Mouse (Mus musculus): ENCODE data around the gene Pigs. TPM values are rescaled to one million over a fixed set of nuclear protein-coding genes. Genes with fewer than 3 reads are reported as not detected.
A peak's percentile ranks its signal among the peaks of the same experiment; 100 is the strongest.

Gene Pigs
- total and polyA plus RNA-seq, 3 experiments: 26.3 to 65.4 (median 53.1) TPM

GRCm38 (mm10) chr11:78346326-78347069, 18.3 kb downstream of the Pigs start:
- Histone ChIP-seq H3K27ac (ENCODE audit: insufficient read depth, low read depth) (peak overlapping the region; percentile 42), H3K9ac (ENCODE audit: insufficient read depth, low read depth) (peak overlapping the region; percentile 91), H3K9me3 (replicated peaks; ENCODE audit: low read length) (no peaks in the 10 kb centered on the region), H3K4me3 (replicated peaks in 1 of 3; ENCODE audit: low read depth in 2 of 3, low read length in 2 of 3, poor library complexity in 1 of 3) (peak overlapping the region; percentile 38 to 75 (median 73)), H3K4me2 (ENCODE audit: insufficient read depth, low read depth, poor library complexity, severe bottlenecking) (peak overlapping the region; percentile 77), H3K4me1 (ENCODE audit: control insufficient read depth in 1 of 2, insufficient read depth in 2 of 2) (peaks cover 35 to 70% of the 10 kb centered on the region in 2 experiments), H3K27me3 (replicated peaks) (no peaks in the 10 kb centered on the region), H3K79me2 (replicated peaks; ENCODE audit: control insufficient read depth, extremely low read depth, insufficient read depth, poor library complexity, severe bottlenecking) (peaks cover 8% of the 10 kb centered on the region), H3K36me3 (replicated peaks in 1 of 2; ENCODE audit: control insufficient read depth in 1 of 2, insufficient read depth in 1 of 2, low read length in 1 of 2) (peaks cover 14 to 35% of the 10 kb centered on the region in 2 experiments)
- no peak for DNase-seq (ENCODE audit: extremely low read depth)
- in situ Hi-C loops (cut with MboI; ENCODE audit: low pct_ligation_motif_present, low pct_unique_long_range_greater_than_20kb, low sequenced_read_pairs) (no loop called here), dilution Hi-C loops (cut with MboI; ENCODE audit: extremely low pct_ligation_motif_present, extremely low pct_unique_long_range_greater_than_20kb, low sequenced_read_pairs) (no loop called here)
- TF ChIP-seq GABPA (IDR thresholded peaks at IDR 0.05; ENCODE audit: insufficient replicate concordance, low read depth, low read length) (no peak), CHD2 (IDR thresholded peaks at IDR 0.05; ENCODE audit: low read length) (0 out of 2 replicates have a peak, but pooled peaks have one; percentile 26)

DNA sequence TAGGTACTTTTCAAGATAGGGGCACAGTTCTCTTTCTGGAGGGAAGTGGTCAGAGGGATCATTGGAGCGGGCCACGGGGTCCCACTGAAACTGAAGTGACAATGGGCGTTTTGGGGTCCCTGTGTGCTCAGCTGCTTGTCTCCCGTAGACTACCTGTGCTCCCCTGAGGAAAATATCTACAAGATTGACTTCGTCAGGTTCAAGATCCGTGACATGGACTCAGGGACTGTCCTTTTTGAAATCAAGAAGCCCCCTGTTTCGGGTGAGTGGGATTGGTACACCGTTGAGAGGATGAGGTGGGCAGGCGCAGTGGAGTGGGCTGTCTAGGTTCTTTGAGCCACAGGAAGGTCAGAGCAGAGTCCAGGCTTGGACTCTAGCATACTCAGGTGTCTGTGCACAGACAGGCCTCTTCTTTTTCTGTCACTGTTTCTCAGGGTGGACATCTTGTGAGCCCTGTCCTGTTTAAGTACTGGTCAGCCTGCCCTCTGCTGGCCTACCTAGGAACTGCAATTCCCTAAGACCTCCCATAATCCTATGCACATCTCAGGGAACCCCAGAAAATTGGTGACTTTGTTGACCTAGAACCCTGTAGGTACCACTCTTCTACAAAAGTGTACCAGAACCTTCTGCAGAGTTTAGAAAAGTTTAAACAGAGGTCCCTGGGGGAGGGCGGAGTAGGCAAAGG, 19.0 kb downstream of the Pigs start:
- in situ Hi-C loops (cut with MboI; ENCODE audit: low pct_ligation_motif_present, low pct_unique_long_range_greater_than_20kb, low sequenced_read_pairs): no loop called here
- Histone ChIP-seq H3K4me1 (ENCODE audit: control insufficient read depth in 1 of 2, insufficient read depth in 2 of 2) (peaks cover 35 to 72% of the 10 kb centered on the region in 2 experiments), H3K36me3 (replicated peaks in 1 of 2; ENCODE audit: control insufficient read depth in 1 of 2, insufficient read depth in 1 of 2, low read length in 1 of 2) (peaks cover 9 to 32% of the 10 kb centered on the region in 2 experiments), H3K9me3 (replicated peaks; ENCODE audit: low read length) (no peaks in the 10 kb centered on the region), H3K27me3 (replicated peaks) (no peaks in the 10 kb centered on the region), H3K4me3 (replicated peaks in 1 of 3; ENCODE audit: low read depth in 2 of 3, low read length in 2 of 3, poor library complexity in 1 of 3) (peak overlapping the region in 1 of 3 experiments; percentile 73), H3K4me2 (ENCODE audit: insufficient read depth, low read depth, poor library complexity, severe bottlenecking) (peak overlapping the region; percentile 77), H3K79me2 (replicated peaks; ENCODE audit: control insufficient read depth, extremely low read depth, insufficient read depth, poor library complexity, severe bottlenecking) (peaks cover 8% of the 10 kb centered on the region), H3K27ac (ENCODE audit: insufficient read depth, low read depth) (peak overlapping the region; percentile 49), H3K9ac (ENCODE audit: insufficient read depth, low read depth) (peak overlapping the region; percentile 18)
- DNase-seq (ENCODE audit: extremely low read depth): peak; percentile 87
- dilution Hi-C loops (cut with MboI; ENCODE audit: extremely low pct_ligation_motif_present, extremely low pct_unique_long_range_greater_than_20kb, low sequenced_read_pairs): no loop called here
- no peak; the same call in 1 of the 2 replicates for TF ChIP-seq ELF1 (IDR thresholded peaks at IDR 0.05; ENCODE audit: low read depth, low read length)
- TF ChIP-seq TCF12 (IDR thresholded peaks at IDR 0.05; ENCODE audit: low read depth, low read length): no peak; the same call in 1 of the 2 replicates
- peak; percentile 70 for TF ChIP-seq SMC3 (IDR thresholded peaks at IDR 0.05; ENCODE audit: low read depth, low read length)
- 0 out of 2 replicates have a peak, but pooled peaks have one; percentile 24 for TF ChIP-seq NRF1 (IDR thresholded peaks at IDR 0.05; ENCODE audit: low read depth, low read length)
- TF ChIP-seq UBTF (IDR thresholded peaks at IDR 0.05; ENCODE audit: low read depth, low read length): 0 out of 2 replicates have a peak, but pooled peaks have one; percentile 67
- TF ChIP-seq NELFE (IDR thresholded peaks at IDR 0.05; ENCODE audit: low read depth, low read length): peak; percentile 68
- TF ChIP-seq USF2 (conservative IDR thresholded peaks at IDR 0.05; ENCODE audit: low read depth, low read length): no peak
- TF ChIP-seq ZMIZ1 (IDR thresholded peaks at IDR 0.05; ENCODE audit: low read depth, low read length): no peak
- TF ChIP-seq GABPA (IDR thresholded peaks at IDR 0.05; ENCODE audit: insufficient replicate concordance, low read depth, low read length): no peak
- no peak for TF ChIP-seq ZNF384 (IDR thresholded peaks at IDR 0.05; ENCODE audit: low read depth, low read length)
- TF ChIP-seq IRF4 (IDR thresholded peaks at IDR 0.05; ENCODE audit: low read depth, low read length): 0 out of 2 replicates have a peak, but pooled peaks have one; percentile 18
- no peak for TF ChIP-seq USF1 (IDR thresholded peaks at IDR 0.05; ENCODE audit: low read depth, low read length)
- no peak for TF ChIP-seq ZC3H11A (IDR thresholded peaks at IDR 0.05; ENCODE audit: low read depth, low read length)
- TF ChIP-seq EP300 (IDR thresholded peaks at IDR 0.05; ENCODE audit: low read length): no peak; the same call in 1 of the 2 replicates
- TF ChIP-seq CHD1 (IDR thresholded peaks at IDR 0.05; ENCODE audit: low read depth, low read length): no peak; the same call in 1 of the 2 replicates
- peak; percentile 17; the same call in 1 of the 2 replicates for TF ChIP-seq SIN3A (IDR thresholded peaks at IDR 0.05; ENCODE audit: low read length)
- no peak for TF ChIP-seq JUN (IDR thresholded peaks at IDR 0.05; ENCODE audit: insufficient read depth, low read depth, low read length)
- peak; percentile 52; the same call in 1 of the 2 replicates for TF ChIP-seq HCFC1 (IDR thresholded peaks at IDR 0.05; ENCODE audit: low read depth, low read length)
- peak; percentile 72 for TF ChIP-seq RAD21 (IDR thresholded peaks at IDR 0.05; ENCODE audit: low read depth, low read length)
- TF ChIP-seq POLR2A (IDR thresholded peaks at IDR 0.05; ENCODE audit: low read depth, low read length): no peak
- no peak for TF ChIP-seq PAX5 (IDR thresholded peaks at IDR 0.05; ENCODE audit: low read length)
- TF ChIP-seq MEF2A (IDR thresholded peaks at IDR 0.05; ENCODE audit: borderline replicate concordance, low read depth, low read length): peak; percentile 34; the same call in 1 of the 2 replicates
- no peak for TF ChIP-seq CHD2 (IDR thresholded peaks at IDR 0.05; ENCODE audit: low read length)
- no peak; the same call in 1 of the 2 replicates for TF ChIP-seq MXI1 (IDR thresholded peaks at IDR 0.05; ENCODE audit: low read depth, low read length)
- 0 out of 2 replicates have a peak, but pooled peaks have one; percentile 26 for TF ChIP-seq MYC (IDR thresholded peaks at IDR 0.05; ENCODE audit: low read depth, low read length)
- no peak for TF ChIP-seq JUND (conservative IDR thresholded peaks at IDR 0.05; ENCODE audit: low read depth, low read length)
- 0 out of 2 replicates have a peak, but pooled peaks have one; percentile 61 for TF ChIP-seq TBP (conservative IDR thresholded peaks at IDR 0.05; ENCODE audit: low read depth, low read length)
- no peak for TF ChIP-seq KAT2A (IDR thresholded peaks at IDR 0.05; ENCODE audit: insufficient replicate concordance, low read length)
- no peak for TF ChIP-seq MAZ (IDR thresholded peaks at IDR 0.05; ENCODE audit: low read depth, low read length)

All from CH12.LX (cell line).